In genomic region chr5:117277784-117278183, GRCm38 (mm10) we compare ENCODE assay signal across 16 mouse cellular contexts. TPM values are rescaled to one million over a fixed set of nuclear protein-coding genes. Genes with fewer than 3 reads are reported as not detected.
DNase-seq lines count a peak whose midpoint lies in the region; ATAC-seq and TF ChIP-seq lines count a peak whose summit lies in the region.
"Had no signal": no experiment of that assay in that cellular context is flagged by ENCODE, and none has a peak within 500 bp of the region (broad histone marks: within the 10 kb centered on the region; RNA-seq: fewer than 3 reads in every experiment).

No protein-coding gene starts in this region.

- H3K4me3 ChIP-seq in forebrain, postnatal 0 days (ENCODE audit: low read depth, low read length) = no peak overlapping the region
- no peak overlapping the region for H3K4me3 ChIP-seq in forebrain, embryonic 16.5 days (replicated peaks; ENCODE audit: low read length)
- H3K4me3 ChIP-seq in liver, embryonic 14.5 days (ENCODE audit: insufficient read depth in 1 of 2, low read depth in 2 of 2, low read length in 2 of 2) = no peak overlapping the region
- H3K4me3 ChIP-seq in limb, embryonic 10.5 days = no peak overlapping the region
- H3K4me3 ChIP-seq: hindbrain, embryonic 12.5 days; lung, embryonic 15.5 days; stomach, embryonic 15.5 days had no signal

- H3K27ac ChIP-seq in forebrain, postnatal 0 days (ENCODE audit: low read depth, low read length) = no peak overlapping the region
- no peak overlapping the region for H3K27ac ChIP-seq in forebrain, embryonic 16.5 days (ENCODE audit: low read length)
- H3K27ac ChIP-seq in liver, embryonic 14.5 days = no peak overlapping the region
- H3K27ac ChIP-seq in limb, embryonic 10.5 days = no peak overlapping the region
- H3K27ac ChIP-seq: hindbrain, embryonic 12.5 days; lung, embryonic 15.5 days; stomach, embryonic 15.5 days had no signal

- TF ChIP-seq EP300 in liver, embryonic 14.5 days (IDR thresholded peaks at IDR 0.05; ENCODE audit: low read depth) = no peak

- H3K36me3 ChIP-seq in forebrain, postnatal 0 days (ENCODE audit: insufficient read depth) = peaks cover 29% of the 10 kb centered on the region
- H3K36me3 ChIP-seq in forebrain, embryonic 16.5 days (ENCODE audit: control insufficient read depth, insufficient read depth) = peaks cover 7% of the 10 kb centered on the region; the same call in 1 of the 2 replicates
- peaks cover 6% of the 10 kb centered on the region for H3K36me3 ChIP-seq in liver, embryonic 14.5 days (replicated peaks; ENCODE audit: control insufficient read depth, insufficient read depth, low read depth)
- peaks cover 48% of the 10 kb centered on the region for H3K36me3 ChIP-seq in limb, embryonic 10.5 days

- no peak overlapping the region for H3K9ac ChIP-seq in forebrain, postnatal 0 days
- no peak overlapping the region for H3K9ac ChIP-seq in forebrain, embryonic 16.5 days (replicated peaks; ENCODE audit: low read depth, low read length)
- H3K9ac ChIP-seq in liver, embryonic 14.5 days (replicated peaks) = no peak overlapping the region
- H3K9ac ChIP-seq: hindbrain, embryonic 12.5 days; lung, embryonic 15.5 days; stomach, embryonic 15.5 days had no signal

- H3K4me2 ChIP-seq in forebrain, postnatal 0 days (ENCODE audit: low read depth) = no peak overlapping the region
- no peak overlapping the region for H3K4me2 ChIP-seq in forebrain, embryonic 16.5 days (ENCODE audit: low read length)
- H3K4me2 ChIP-seq in liver, embryonic 14.5 days (ENCODE audit: low read depth) = no peak overlapping the region
- H3K4me2 ChIP-seq: hindbrain, embryonic 12.5 days; lung, embryonic 15.5 days; stomach, embryonic 15.5 days had no signal

- H3K9me3 ChIP-seq in forebrain, postnatal 0 days (ENCODE audit: low read length) = no peaks in the 10 kb centered on the region
- no peaks in the 10 kb centered on the region for H3K9me3 ChIP-seq in forebrain, embryonic 16.5 days (ENCODE audit: control insufficient read depth, low read length)
- H3K9me3 ChIP-seq in liver, embryonic 14.5 days (ENCODE audit: control insufficient read depth, low read length) = no peaks in the 10 kb centered on the region
- no peaks in the 10 kb centered on the region for H3K9me3 ChIP-seq in limb, embryonic 10.5 days (replicated peaks)
- H3K9me3 ChIP-seq: lung, embryonic 15.5 days; stomach, embryonic 15.5 days had no signal

- no peaks in the 10 kb centered on the region for H3K27me3 ChIP-seq in forebrain, postnatal 0 days (ENCODE audit: insufficient read depth, low read length)
- H3K27me3 ChIP-seq in forebrain, embryonic 16.5 days (replicated peaks; ENCODE audit: control insufficient read depth, insufficient read depth, low read length) = no peaks in the 10 kb centered on the region
- H3K27me3 ChIP-seq in liver, embryonic 14.5 days (ENCODE audit: control insufficient read depth, insufficient read depth, low read length) = no peaks in the 10 kb centered on the region
- H3K27me3 ChIP-seq in limb, embryonic 10.5 days (ENCODE audit: low read depth, poor library complexity, severe bottlenecking) = no peaks in the 10 kb centered on the region
- H3K27me3 ChIP-seq: hindbrain, embryonic 12.5 days; lung, embryonic 15.5 days; Patski; stomach, embryonic 15.5 days had no signal

- ATAC-seq in forebrain, postnatal 0 days = no peak
- ATAC-seq in forebrain, embryonic 16.5 days = no peak
- no peak for ATAC-seq in liver, embryonic 14.5 days (ENCODE audit: insufficient read depth)
- peak; percentile 52 for ATAC-seq in granulocyte monocyte progenitor cell, adult 5-6 weeks (replicated peaks; ENCODE audit: poor library complexity, severe bottlenecking)
- ATAC-seq: Patski had no signal

- DNase-seq in forebrain, postnatal 0 days = no peak
- no peak for DNase-seq in liver, embryonic 14.5 days (ENCODE audit: low read depth in 3 of 3, low spot score in 3 of 3)
- no peak for DNase-seq in liver
- DNase-seq in A20 (ENCODE audit: low read depth, low spot score) = peak; percentile 34
- DNase-seq in frontal cortex, postnatal 14 days (ENCODE audit: low spot score in 2 of 2) = no peak
- no peak for DNase-seq in limb, embryonic 10.5 days (ENCODE audit: low spot score)
- DNase-seq: cerebellum, adult 18-20 months; heart, adult 18-20 months; kidney, adult 8-10 months; thymus, postnatal 4 days had no signal

- H3K4me1 ChIP-seq in forebrain, postnatal 0 days (ENCODE audit: insufficient read depth) = no peaks in the 10 kb centered on the region
- no peaks in the 10 kb centered on the region for H3K4me1 ChIP-seq in forebrain, embryonic 16.5 days (replicated peaks; ENCODE audit: control insufficient read depth, insufficient read depth, low read length)
- H3K4me1 ChIP-seq in liver, embryonic 14.5 days (replicated peaks; ENCODE audit: control insufficient read depth in 2 of 2, insufficient read depth in 2 of 2, low read length in 1 of 2) = peaks cover 0 to 8% of the 10 kb centered on the region in 2 experiments; a peak in 2 of 4 replicates
- H3K4me1 ChIP-seq in limb, embryonic 10.5 days = peaks cover 4% of the 10 kb centered on the region
- H3K4me1 ChIP-seq: hindbrain, embryonic 12.5 days had no signal

- TF ChIP-seq CTCF in forebrain, postnatal 0 days (IDR thresholded peaks at IDR 0.05; ENCODE audit: low read depth) = peak; percentile 46
- TF ChIP-seq CTCF in liver, embryonic 14.5 days (IDR thresholded peaks at IDR 0.05; ENCODE audit: low read depth) = peak; percentile 60

- 95% methylated on average over 6 of the region's 6 CpGs for WGBS in forebrain, postnatal 0 days
- WGBS in forebrain, embryonic 16.5 days = 94% methylated on average over 6 of the region's 6 CpGs
- WGBS in liver, embryonic 14.5 days (ENCODE audit: insufficient replicate concordance) = 82% methylated on average over 6 of the region's 6 CpGs
- 93% methylated on average over 6 of the region's 6 CpGs for WGBS in limb, embryonic 10.5 days

RNA-seq across cellular contexts. Expression of gene Pebp1, which starts 9.6 kb away (rescaled TPM):
- 1,357 and 1,641 TPM in 2 replicates for total RNA-seq in forebrain, postnatal 0 days (2014; rRNA removed)
- polyA plus RNA-seq in forebrain, postnatal 0 days (2015; fragmentation: Nextera tagmentation; extraction: Ambion mirVana) = 1,186 and 1,234 TPM in 2 replicates
- polyA plus RNA-seq in forebrain, embryonic 16.5 days (2015; fragmentation: Nextera tagmentation; extraction: Ambion mirVana) = 1,113 and 1,180 TPM in 2 replicates
- 118 and 165 TPM in 2 replicates for polyA plus RNA-seq in liver, embryonic 14.5 days (2012; rRNA removed)
- 194 and 207 TPM in 2 replicates for polyA plus RNA-seq in liver, embryonic 14.5 days (2014; fragmentation: Nextera tagmentation; extraction: Ambion mirVana)
- 447 and 515 TPM in 2 replicates for total RNA-seq in granulocyte monocyte progenitor cell, adult 5-6 weeks (2014; fragmentation: Nextera tagmentation)
- total RNA-seq in granulocyte monocyte progenitor cell, adult 5-6 weeks (2017) = 170 and 182 TPM in 2 replicates
- 922 and 1,037 TPM in 2 replicates for polyA plus RNA-seq in limb, embryonic 10.5 days (2016; fragmentation: Nextera tagmentation; extraction: Ambion mirVana)

RNA-seq across cellular contexts. Expression of gene Vsig10, which starts 41.1 kb away (rescaled TPM):
- 1.0 and 1.4 TPM in 2 replicates for total RNA-seq in forebrain, postnatal 0 days (2014; rRNA removed)
- 0.77 and 1.4 TPM in 2 replicates for polyA plus RNA-seq in forebrain, postnatal 0 days (2015; fragmentation: Nextera tagmentation; extraction: Ambion mirVana)
- 1.5 and 2.1 TPM in 2 replicates for polyA plus RNA-seq in forebrain, embryonic 16.5 days (2015; fragmentation: Nextera tagmentation; extraction: Ambion mirVana)
- polyA plus RNA-seq in liver, embryonic 14.5 days (2012; rRNA removed) = 0.84 and 1.2 TPM in 2 replicates
- polyA plus RNA-seq in liver, embryonic 14.5 days (2014; fragmentation: Nextera tagmentation; extraction: Ambion mirVana) = 0.60 and 1.5 TPM in 2 replicates
- total RNA-seq in granulocyte monocyte progenitor cell, adult 5-6 weeks (2014; fragmentation: Nextera tagmentation) = 0.92 and 2.9 TPM in 2 replicates
- 0.56 and 1.5 TPM in 2 replicates for total RNA-seq in granulocyte monocyte progenitor cell, adult 5-6 weeks (2017)
- 3.1 and 4.4 TPM in 2 replicates for polyA plus RNA-seq in limb, embryonic 10.5 days (2016; fragmentation: Nextera tagmentation; extraction: Ambion mirVana)
